Mouse (Mus musculus): ENCODE data around the gene Rab25.

DNA sequence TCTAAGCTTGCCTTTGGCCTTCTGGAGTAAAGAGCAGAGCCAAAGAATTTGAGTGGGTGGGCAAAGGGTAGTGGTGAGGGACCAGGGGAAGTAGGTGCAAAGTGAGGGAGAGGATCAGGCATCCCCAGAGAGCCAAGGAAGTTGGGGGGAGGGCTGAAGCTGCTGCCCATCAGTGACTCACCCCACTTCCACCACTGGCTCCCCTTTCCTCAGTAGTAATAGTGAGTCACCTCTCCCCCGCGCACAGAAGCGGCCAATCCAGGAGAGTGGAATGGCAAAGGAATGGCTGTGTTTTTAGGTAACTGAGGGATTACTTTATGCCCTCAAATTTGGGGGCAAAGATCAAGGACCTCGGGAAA lies 44.6 kb downstream of the Rab25 start:
- TF ChIP-seq CTCF (IDR thresholded peaks at IDR 0.05; ENCODE audit: low read depth) (no peak), EP300 (IDR thresholded peaks at IDR 0.05; ENCODE audit: low read depth) (no peak)

Measured in liver, postnatal 0 days (tissue).